Mouse (Mus musculus): ENCODE data around the gene Zfp784. TPM values are rescaled to one million over a fixed set of nuclear protein-coding genes. Genes with fewer than 3 reads are reported as not detected.

Zfp784 gene
- polyA plus RNA-seq, 1 experiment from 2014 or later: 4.3 TPM

DNA sequence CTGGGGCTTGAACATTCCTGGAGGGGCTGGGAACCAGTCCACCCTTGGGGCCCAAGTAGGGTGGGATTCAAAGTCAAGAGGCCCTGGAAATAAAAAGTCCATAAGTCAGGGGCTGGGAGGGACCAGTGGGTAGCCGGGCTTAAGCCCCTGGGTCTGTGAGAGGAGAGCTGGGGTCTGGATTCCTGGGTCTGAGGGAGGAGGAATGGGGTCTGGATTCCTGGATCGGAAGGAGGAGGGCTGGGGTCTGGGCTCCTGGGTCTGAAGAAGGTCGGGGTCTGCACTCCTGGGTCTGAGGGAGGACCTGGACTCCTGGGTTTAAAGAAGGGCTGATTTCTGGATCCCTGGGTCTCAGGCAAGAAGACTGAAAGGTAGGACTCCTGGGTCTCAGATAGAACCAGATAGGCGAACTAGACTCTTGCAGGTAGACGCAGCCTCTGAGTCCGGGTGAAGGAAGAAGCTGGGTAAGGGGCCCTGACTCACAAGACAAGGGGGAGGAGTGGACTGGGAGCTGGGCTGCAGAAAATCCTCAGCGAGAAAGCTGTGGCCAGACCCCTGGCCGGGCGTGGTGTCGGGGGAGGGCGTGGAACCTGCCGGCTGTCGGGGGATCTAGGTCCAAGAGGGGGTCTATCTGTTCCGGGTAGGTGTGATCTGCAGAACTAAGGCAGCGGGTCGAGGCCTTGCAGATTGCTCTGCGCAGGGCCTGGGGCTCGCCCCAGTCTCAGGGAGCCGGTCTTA, 42.8 kb downstream of the Zfp784 start:
- ATAC-seq (ENCODE audit: low FRiP score): peak; percentile 18
- Histone ChIP-seq H3K4me1 (replicated peaks; ENCODE audit: control insufficient read depth, insufficient read depth, low read length) (peaks cover 18% of the 10 kb centered on the region; the same call in 1 of the 2 replicates), H3K27ac (ENCODE audit: low read depth, low read length) (no peak overlapping the region), H3K9ac (ENCODE audit: low read depth, low read length) (peak overlapping the region; percentile 87), H3K4me3 (ENCODE audit: low read depth, low read length) (peak overlapping the region; percentile 67), H3K27me3 (ENCODE audit: control insufficient read depth, insufficient read depth, low read length) (peaks cover 19% of the 10 kb centered on the region), H3K4me2 (replicated peaks; ENCODE audit: low read depth, low read length) (peak overlapping the region; percentile 71), H3K36me3 (ENCODE audit: control insufficient read depth, insufficient read depth, low read length) (peaks cover 3% of the 10 kb centered on the region; the same call in 1 of the 2 replicates), H3K9me3 (ENCODE audit: control insufficient read depth, low read length) (no peaks in the 10 kb centered on the region)
- no peak for DNase-seq (ENCODE audit: low spot score)
- 9% methylated on average over 19 of the region's 19 CpGs for WGBS

- peaks cover 19% of the 10 kb centered on the region for H3K27me3 ChIP-seq (ENCODE audit: control insufficient read depth, insufficient read depth, low read length)
- H3K4me1 ChIP-seq (replicated peaks; ENCODE audit: control insufficient read depth, insufficient read depth, low read length): peaks cover 18% of the 10 kb centered on the region; the same call in 1 of the 2 replicates
- ATAC-seq (ENCODE audit: low FRiP score) (no peak), DNase-seq (ENCODE audit: low spot score) (peak; percentile 21)
- 0 out of 2 replicates have a peak overlapping the region, but pooled peaks have one; percentile 31 for H3K9ac ChIP-seq (ENCODE audit: low read depth, low read length)
- H3K9me3 ChIP-seq (ENCODE audit: control insufficient read depth, low read length): no peaks in the 10 kb centered on the region
- H3K36me3 ChIP-seq (ENCODE audit: control insufficient read depth, insufficient read depth, low read length): peaks cover 3% of the 10 kb centered on the region; the same call in 1 of the 2 replicates
- 44% methylated on average over 59 of the region's 59 CpGs for WGBS
- H3K4me3 ChIP-seq (ENCODE audit: low read depth, low read length): peak overlapping the region; percentile 67
- H3K27ac ChIP-seq (ENCODE audit: low read depth, low read length): no peak overlapping the region
- peak overlapping the region; percentile 71 for H3K4me2 ChIP-seq (replicated peaks; ENCODE audit: low read depth, low read length)
These were observed 44.1 kb downstream of the Zfp784 start for GRCm38 (mm10) chr7:4993999-4994788.

DNA sequence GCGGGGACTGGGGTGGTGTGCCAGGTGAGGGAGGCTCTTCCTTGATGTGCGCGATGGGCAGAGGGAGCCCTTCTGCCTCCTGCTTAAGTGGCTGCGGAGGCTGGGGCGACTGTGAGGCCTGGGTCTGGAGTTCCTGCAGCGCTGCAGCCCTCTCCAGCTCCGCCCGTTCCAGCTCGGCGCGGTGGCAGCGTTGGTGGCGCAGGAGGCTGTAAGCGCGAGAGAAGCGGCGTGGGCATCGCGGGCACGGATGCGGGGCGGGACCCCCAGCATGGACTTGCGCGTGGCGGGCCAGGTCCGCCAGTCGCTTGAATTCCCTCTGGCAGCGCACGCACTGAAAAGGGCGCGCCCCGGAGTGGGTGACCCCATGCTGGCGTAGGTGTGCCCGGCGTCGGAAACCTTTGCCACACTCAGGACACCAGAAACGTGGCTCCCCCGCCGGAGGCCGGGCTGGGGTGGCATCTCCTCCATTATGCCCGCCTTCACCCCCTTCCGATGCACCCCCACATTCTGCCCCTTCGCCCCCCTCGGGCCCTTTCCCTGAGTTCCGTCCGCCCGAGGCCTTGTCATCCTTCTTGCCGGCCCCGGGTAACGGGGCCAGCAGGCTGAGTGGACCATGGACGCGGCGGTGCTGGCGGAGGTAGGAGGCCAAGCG, 44.8 kb downstream of the Zfp784 start:
- H3K4me3 ChIP-seq (ENCODE audit: low read depth, low read length): peak overlapping the region; percentile 67; the same call in 1 of the 2 replicates
- DNase-seq (ENCODE audit: low spot score) (no peak), ATAC-seq (ENCODE audit: low FRiP score) (no peak)
- H3K4me1 ChIP-seq (replicated peaks; ENCODE audit: control insufficient read depth, insufficient read depth, low read length): peaks cover 18% of the 10 kb centered on the region; the same call in 1 of the 2 replicates
- peak overlapping the region; percentile 71 for H3K4me2 ChIP-seq (replicated peaks; ENCODE audit: low read depth, low read length)
- peaks cover 19% of the 10 kb centered on the region for H3K27me3 ChIP-seq (ENCODE audit: control insufficient read depth, insufficient read depth, low read length)
- peaks cover 3% of the 10 kb centered on the region; the same call in 1 of the 2 replicates for H3K36me3 ChIP-seq (ENCODE audit: control insufficient read depth, insufficient read depth, low read length)
- H3K9me3 ChIP-seq (ENCODE audit: control insufficient read depth, low read length): no peaks in the 10 kb centered on the region
- H3K9ac ChIP-seq (ENCODE audit: low read depth, low read length): 0 out of 2 replicates have a peak overlapping the region, but pooled peaks have one; percentile 31
- 32% methylated on average over 47 of the region's 55 CpGs for WGBS
- no peak overlapping the region for H3K27ac ChIP-seq (ENCODE audit: low read depth, low read length)

DNA sequence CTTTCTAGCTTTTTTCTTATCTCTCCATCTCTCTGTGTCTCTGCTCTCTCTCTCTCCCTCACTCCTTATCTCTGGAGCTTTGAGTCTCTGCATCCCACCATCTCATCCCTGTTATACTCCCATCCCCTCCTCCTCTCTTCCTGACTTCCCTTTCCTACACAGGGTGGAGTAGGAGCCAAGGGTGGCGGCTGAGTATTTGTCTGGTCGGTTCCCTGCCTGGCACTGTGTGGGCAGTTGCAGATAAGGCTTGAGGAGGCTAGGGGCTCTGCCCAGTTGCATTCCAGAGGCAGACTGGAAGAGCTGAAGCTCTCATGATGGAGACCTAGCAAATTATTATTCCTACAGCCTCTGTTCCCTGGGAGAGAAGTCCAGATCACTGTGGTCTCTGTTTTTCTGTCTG, 50.0 kb downstream of the Zfp784 start:
- Histone ChIP-seq H3K27ac (ENCODE audit: low read depth, low read length) (no peak overlapping the region), H3K27me3 (ENCODE audit: control insufficient read depth, insufficient read depth, low read length) (peaks cover 3% of the 10 kb centered on the region; the same call in 1 of the 2 replicates), H3K9ac (ENCODE audit: low read depth, low read length) (no peak overlapping the region), H3K4me2 (replicated peaks; ENCODE audit: low read depth, low read length) (no peak overlapping the region), H3K36me3 (ENCODE audit: control insufficient read depth, insufficient read depth, low read length) (peaks cover 3% of the 10 kb centered on the region; the same call in 1 of the 2 replicates), H3K9me3 (ENCODE audit: control insufficient read depth, low read length) (no peaks in the 10 kb centered on the region), H3K4me1 (replicated peaks; ENCODE audit: control insufficient read depth, insufficient read depth, low read length) (peaks cover 1% of the 10 kb centered on the region; the same call in 1 of the 2 replicates), H3K4me3 (ENCODE audit: low read depth, low read length) (no peak overlapping the region)
- WGBS: 72% methylated on average over 2 of the region's 2 CpGs
- DNase-seq (ENCODE audit: low spot score) (no peak), ATAC-seq (ENCODE audit: low FRiP score) (no peak)

Other genes with a start within 250 kb of the Zfp784 start
- gene Tmem238, start 248.8 kb downstream of the Zfp784 start, polyA plus RNA-seq (2014; fragmentation: Nextera tagmentation; extraction: Ambion mirVana): 0.78 and 0.93 TPM in 2 replicates
- gene Rpl28, start 245.6 kb downstream of the Zfp784 start, polyA plus RNA-seq (2014; fragmentation: Nextera tagmentation; extraction: Ambion mirVana): 186 and 191 TPM in 2 replicates
- gene Ube2s, start 225.9 kb downstream of the Zfp784 start, polyA plus RNA-seq (2014; fragmentation: Nextera tagmentation; extraction: Ambion mirVana): 400 and 452 TPM in 2 replicates
- gene Shisa7, start 193.8 kb downstream of the Zfp784 start, polyA plus RNA-seq (2014; fragmentation: Nextera tagmentation; extraction: Ambion mirVana): 2.9 and 4.1 TPM in 2 replicates
- gene Isoc2b, start 168.2 kb downstream of the Zfp784 start, polyA plus RNA-seq (2014; fragmentation: Nextera tagmentation; extraction: Ambion mirVana): 2.5 and 2.9 TPM in 2 replicates
- gene Isoc2a, start 161.3 kb downstream of the Zfp784 start, polyA plus RNA-seq (2014; fragmentation: Nextera tagmentation; extraction: Ambion mirVana): 1.1 TPM in 2 replicates
- gene Gm36210, start 131.9 kb downstream of the Zfp784 start, polyA plus RNA-seq (2014; fragmentation: Nextera tagmentation; extraction: Ambion mirVana): 0.11 TPM in 1 of 2 replicates, not detected in the other
- 4.0 and 4.2 TPM in 2 replicates for gene Zfp628, start 123.2 kb downstream of the Zfp784 start, polyA plus RNA-seq (2014; fragmentation: Nextera tagmentation; extraction: Ambion mirVana)
- 7.1 and 7.3 TPM in 2 replicates for gene Nat14, start 116.4 kb downstream of the Zfp784 start, polyA plus RNA-seq (2014; fragmentation: Nextera tagmentation; extraction: Ambion mirVana)
- 1.1 and 1.4 TPM in 2 replicates for gene Ssc5d, start 112.7 kb downstream of the Zfp784 start, polyA plus RNA-seq (2014; fragmentation: Nextera tagmentation; extraction: Ambion mirVana)
- 0.07 and 0.09 TPM in 2 replicates for gene Sbk2, start 74.0 kb downstream of the Zfp784 start, polyA plus RNA-seq (2014; fragmentation: Nextera tagmentation; extraction: Ambion mirVana)
- 0.04 TPM in 1 of 2 replicates, not detected in the other for gene Sbk3, start 67.3 kb downstream of the Zfp784 start, polyA plus RNA-seq (2014; fragmentation: Nextera tagmentation; extraction: Ambion mirVana)
- gene Zfp579, start 42.3 kb downstream of the Zfp784 start, polyA plus RNA-seq (2014; fragmentation: Nextera tagmentation; extraction: Ambion mirVana): 45.0 and 61.0 TPM in 2 replicates
- gene Zfp524, start 24.0 kb downstream of the Zfp784 start, polyA plus RNA-seq (2014; fragmentation: Nextera tagmentation; extraction: Ambion mirVana): 7.5 and 10.6 TPM in 2 replicates
- 38.2 and 43.2 TPM in 2 replicates for gene Fiz1, start 23.7 kb downstream of the Zfp784 start, polyA plus RNA-seq (2014; fragmentation: Nextera tagmentation; extraction: Ambion mirVana)
- gene Gm44973, start 22.9 kb downstream of the Zfp784 start, polyA plus RNA-seq (2014; fragmentation: Nextera tagmentation; extraction: Ambion mirVana): 0.19 and 1.8 TPM in 2 replicates
- gene Zfp865, start 18.1 kb downstream of the Zfp784 start, polyA plus RNA-seq (2014; fragmentation: Nextera tagmentation; extraction: Ambion mirVana): 5.7 and 8.6 TPM in 2 replicates
- gene Ccdc106, start 17.9 kb downstream of the Zfp784 start, polyA plus RNA-seq (2014; fragmentation: Nextera tagmentation; extraction: Ambion mirVana): 7.2 and 8.6 TPM in 2 replicates
- gene 4632433K11Rik, start 4.3 kb downstream of the Zfp784 start, polyA plus RNA-seq (2014; fragmentation: Nextera tagmentation; extraction: Ambion mirVana): not detected in 2 replicates
- gene Zfp580, start 13.1 kb upstream of the Zfp784 start, polyA plus RNA-seq (2014; fragmentation: Nextera tagmentation; extraction: Ambion mirVana): 32.4 and 37.5 TPM in 2 replicates
- 161 and 162 TPM in 2 replicates for gene U2af2, start 23.7 kb upstream of the Zfp784 start, polyA plus RNA-seq (2014; fragmentation: Nextera tagmentation; extraction: Ambion mirVana)
- gene Epn1, start 41.8 kb upstream of the Zfp784 start, polyA plus RNA-seq (2014; fragmentation: Nextera tagmentation; extraction: Ambion mirVana): 54.2 and 55.3 TPM in 2 replicates
- not detected in 2 replicates for gene Rfpl4, start 78.5 kb upstream of the Zfp784 start, polyA plus RNA-seq (2014; fragmentation: Nextera tagmentation; extraction: Ambion mirVana)
- gene Rasl2-9, start 87.5 kb upstream of the Zfp784 start, polyA plus RNA-seq (2014; fragmentation: Nextera tagmentation; extraction: Ambion mirVana): 0.18 and 0.31 TPM in 2 replicates
- gene Vmn1r55, start 111.2 kb upstream of the Zfp784 start, polyA plus RNA-seq (2014; fragmentation: Nextera tagmentation; extraction: Ambion mirVana): 0.01 and 0.05 TPM in 2 replicates
- not detected in 2 replicates for gene Vmn1r56, start 158.3 kb upstream of the Zfp784 start, polyA plus RNA-seq (2014; fragmentation: Nextera tagmentation; extraction: Ambion mirVana)
- gene Vmn1r57, start 180.0 kb upstream of the Zfp784 start, polyA plus RNA-seq (2014; fragmentation: Nextera tagmentation; extraction: Ambion mirVana): not detected in 2 replicates

Data from hindbrain, embryonic 11.5 days (tissue).